Mouse (Mus musculus) lung, postnatal 0 days (tissue): ENCODE measurements around the gene Arhgap24.

Experiments
- CTCF ChIP-seq: IDR thresholded peaks from 2 replicates; pipeline ENCODE4 v1.5.1; 2016; ENCODE audit warnings: antibody characterized with exemption, mild to moderate bottlenecking
- EP300 ChIP-seq: IDR thresholded peaks from 2 replicates; pipeline ENCODE4 v1.6.1; 2016; ENCODE audit warnings: antibody characterized with exemption, mild to moderate bottlenecking, control low read depth

DNA sequence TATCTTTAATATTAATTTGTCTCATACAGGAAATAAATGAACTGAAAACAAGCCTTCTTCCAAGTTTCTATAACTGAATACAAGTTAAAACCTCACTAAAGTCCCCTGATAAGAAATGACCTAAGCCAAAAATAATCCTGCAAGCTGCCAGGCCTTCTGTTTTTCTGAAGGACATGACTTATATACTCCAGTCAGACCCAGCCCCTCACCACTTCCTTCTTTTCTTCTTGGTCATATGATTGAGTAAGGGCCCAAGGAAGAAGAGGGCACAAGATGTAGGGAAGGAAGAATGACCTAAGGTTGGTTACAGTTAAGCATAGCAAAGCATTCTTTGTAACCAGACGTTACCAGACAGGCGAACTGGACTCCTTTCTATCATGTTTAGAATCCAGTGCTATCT lies 21.1 kb downstream of the Arhgap24 start:
- TF ChIP-seq CTCF (no peak), EP300 (peak; percentile 31; the same call in 1 of the 2 replicates)
